Mouse (Mus musculus) liver, embryonic 14 days (tissue): Measurements from ENCODE around the gene Snrpg. TPM values are rescaled to one million over a fixed set of nuclear protein-coding genes. Genes with fewer than 3 reads are reported as not detected.

Experiments
- polyA plus RNA-seq: library from polyadenylated mRNA; depleted of rRNA; stranded (reverse); fragments of >200 nt; gene quantifications from 2 replicates; pipeline ENCODE4 v1.2.3, GENCODE M21; 2012; rRNA removed

Snrpg gene
- polyA plus RNA-seq, result 146 and 150 TPM in 2 replicates

GRCm38 (mm10) chr6:86370764-86371339 is at the start of gene Snrpg:
Snrpg (plus strand) TSS chr6:86371304.

DNA sequence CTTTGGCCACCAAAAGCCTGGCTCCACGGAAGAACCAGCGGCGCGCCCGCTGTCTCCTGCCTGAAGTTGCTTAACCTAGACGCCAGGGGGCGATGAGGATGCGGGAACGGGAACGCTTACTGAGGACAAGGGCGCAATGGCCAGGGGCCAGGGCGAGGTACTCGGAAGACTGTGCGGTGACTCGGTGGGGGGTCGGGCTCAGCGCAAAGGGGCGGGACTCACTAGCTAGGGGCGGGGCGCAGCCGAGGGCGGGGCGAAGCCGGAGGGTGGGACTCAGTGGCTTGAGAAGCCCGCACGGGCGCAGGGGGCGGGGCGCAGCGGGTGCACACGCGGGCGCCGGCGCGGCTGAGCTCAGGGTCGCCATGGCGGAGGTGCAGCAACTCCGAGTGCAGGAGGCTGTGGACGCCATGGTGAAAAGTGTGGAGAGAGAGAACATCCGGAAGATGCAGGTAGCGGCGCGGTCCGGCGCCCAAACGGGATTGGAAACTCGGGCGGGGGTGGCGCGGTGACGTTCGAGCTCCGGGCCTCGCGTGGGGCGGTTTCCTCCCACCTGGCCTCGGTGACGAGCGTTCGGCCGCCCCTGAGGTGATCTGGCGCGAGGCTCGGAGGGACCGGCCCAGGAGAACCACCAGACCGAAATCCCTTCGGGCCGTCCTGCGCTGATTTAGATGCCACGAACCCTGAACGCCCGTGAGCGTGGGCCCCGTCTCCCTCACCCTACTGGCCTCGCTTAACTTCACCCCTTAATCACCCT is 5.6 kb upstream of the Snrpg start, which contains the start of gene Fam136a:
Gene Fam136a, plus strand, starts transcription at position 276 of the 754 bp plus-strand sequence.

GRCm38 (mm10) chr6:86396581-86397256 is 25.6 kb downstream of the Snrpg start, which contains the start of gene Pcyox1:
Pcyox1 (minus strand) TSS chr6:86397154.

GRCm38 (mm10) chr6:86404100-86404861 is 33.2 kb downstream of the Snrpg start, which contains the start of gene Tia1:
Tia1 (plus strand) TSS chr6:86404219.

GRCm38 (mm10) chr6:86426358-86426757 is 55.3 kb downstream of the Snrpg start, which contains the start of gene Gm44790:
Gm44790 (plus strand) TSS chr6:86426658.

Other genes starting within 250 kb of the Snrpg start
- gene Tgfa, start 176.1 kb upstream of the Snrpg start, polyA plus RNA-seq, result 0.86 and 1.0 TPM in 2 replicates
- gene Fam136a, start 5.7 kb upstream of the Snrpg start, polyA plus RNA-seq, result 24.6 and 31.2 TPM in 2 replicates
- 20.2 and 25.0 TPM in 2 replicates for gene Pcyox1, start 25.9 kb downstream of the Snrpg start, polyA plus RNA-seq
- gene Tia1, start 32.9 kb downstream of the Snrpg start, polyA plus RNA-seq, result 15.8 and 16.9 TPM in 2 replicates
- gene Gm44790, start 55.4 kb downstream of the Snrpg start, polyA plus RNA-seq, result 0.06 TPM in 1 of 2 replicates, not detected in the other
- gene C87436, start 67.1 kb downstream of the Snrpg start, polyA plus RNA-seq, result 6.9 and 7.3 TPM in 2 replicates
- 112 and 145 TPM in 2 replicates for gene Pcbp1, start 155.0 kb downstream of the Snrpg start, polyA plus RNA-seq